Mouse (Mus musculus) midbrain, embryonic 11.5 days (tissue): ENCODE measurements around the gene Map4. TPM values are rescaled to one million over a fixed set of nuclear protein-coding genes. Genes with fewer than 3 reads are reported as not detected.

ENCODE experiments used
- ATAC-seq: fragments of 200-750 bp; cut with Nextera tagmentation; 2 replicates; pipeline ENCODE4 v1.8.0; 2017; ENCODE audit warnings: moderate TSS enrichment, moderate library complexity; ENCODE audit not compliant: low FRiP score
- DNase-seq: peaks from one replicate; pipeline ENCODE4 v3.0.0; 2015; ENCODE audit warnings: low spot score; ENCODE audit errors: missing footprints
- H3K27ac ChIP-seq: fragments of 300-500 bp; sonication (generic); 2 replicates; pipeline ENCODE4 v1.5.1; 2014; ENCODE audit warnings: low read depth, low read length
- H3K27me3 ChIP-seq: fragments of 300-500 bp; sonication (generic); 2 replicates; pipeline ENCODE4 v1.6.1; 2014; ENCODE audit warnings: mild to moderate bottlenecking, low read length, moderate library complexity, mixed read lengths; ENCODE audit not compliant: control insufficient read depth, insufficient read depth
- H3K36me3 ChIP-seq: fragments of 300-500 bp; sonication (generic); 2 replicates; pipeline ENCODE4 v1.6.1; 2014; ENCODE audit warnings: mild to moderate bottlenecking, low read length, moderate library complexity, mixed read lengths; ENCODE audit not compliant: control insufficient read depth, insufficient read depth
- H3K4me1 ChIP-seq: fragments of 300-500 bp; sonication (generic); 2 replicates; pipeline ENCODE4 v1.6.1; 2014; ENCODE audit warnings: low read length; ENCODE audit not compliant: control insufficient read depth, insufficient read depth
- H3K4me2 ChIP-seq: fragments of 300-500 bp; sonication (generic); 2 replicates; pipeline ENCODE4 v1.6.1; 2014; ENCODE audit warnings: mild to moderate bottlenecking, moderate library complexity
- H3K4me3 ChIP-seq: fragments of 300-500 bp; sonication (generic); 2 replicates; pipeline ENCODE4 v1.5.1; 2014; ENCODE audit warnings: low read depth, low read length
- H3K9ac ChIP-seq: fragments of 300-500 bp; sonication (generic); 2 replicates; pipeline ENCODE4 v1.6.1; 2014; ENCODE audit warnings: low read length
- H3K9me3 ChIP-seq: fragments of 300-500 bp; sonication (generic); 2 replicates; pipeline ENCODE4 v1.6.1; 2016; ENCODE audit warnings: low read length; ENCODE audit not compliant: control insufficient read depth
- WGBS: fragments of 180-500 bp; shearing (Covaris S2); extraction: QIAGEN DNeasy Blood & Tissue Kit; methylation state at CpG from one replicate; pipeline ENCODE4 v1.1.7; 2014; 5-methylcytosine and 5-hydroxymethylcytosine counted together
- polyA plus RNA-seq: library from polyadenylated mRNA; unstranded; fragments of >200 nt; fragmentation: Nextera tagmentation; extraction: Ambion mirVana; gene quantifications from 2 replicates; pipeline ENCODE4 v1.2.1, GENCODE M21; 2014

The Map4 gene
- polyA plus RNA-seq, 1 experiment from 2014 or later = 81.4 TPM

GRCm38 (mm10) chr9:109909926-109910325 is 21.3 kb upstream of the Map4 start:
- H3K27ac ChIP-seq = no peak overlapping the region
- no peaks in the 10 kb centered on the region for H3K9me3 ChIP-seq
- no peaks in the 10 kb centered on the region for H3K36me3 ChIP-seq
- no peak overlapping the region for H3K4me3 ChIP-seq
- no peak overlapping the region for H3K4me2 ChIP-seq
- peak; percentile 64 for DNase-seq
- H3K9ac ChIP-seq = no peak overlapping the region
- H3K27me3 ChIP-seq = no peaks in the 10 kb centered on the region
- no peak for ATAC-seq
- no peaks in the 10 kb centered on the region for H3K4me1 ChIP-seq
- 86% methylated on average over 4 of the region's 4 CpGs for WGBS

- Histone ChIP-seq H3K4me2 (no peak overlapping the region), H3K4me1 (no peaks in the 10 kb centered on the region), H3K9me3 (no peaks in the 10 kb centered on the region), H3K27ac (no peak overlapping the region), H3K36me3 (no peaks in the 10 kb centered on the region), H3K27me3 (no peaks in the 10 kb centered on the region), H3K4me3 (no peak overlapping the region), H3K9ac (no peak overlapping the region)
- WGBS = 90% methylated on average over 7 of the region's 7 CpGs
- ATAC-seq (no peak), DNase-seq (no peak)
Observed at GRCm38 (mm10) chr9:109911779-109912178, 19.5 kb upstream of the Map4 start.

GRCm38 (mm10) chr9:109914269-109914926 is 16.9 kb upstream of the Map4 start:
- ATAC-seq (no peak), DNase-seq (no peak)
- Histone ChIP-seq H3K4me2 (no peak overlapping the region), H3K36me3 (no peaks in the 10 kb centered on the region), H3K27ac (no peak overlapping the region), H3K4me3 (no peak overlapping the region), H3K9me3 (no peaks in the 10 kb centered on the region), H3K4me1 (no peaks in the 10 kb centered on the region), H3K9ac (no peak overlapping the region), H3K27me3 (no peaks in the 10 kb centered on the region)
- 71% methylated on average over 4 of the region's 4 CpGs for WGBS

DNA sequence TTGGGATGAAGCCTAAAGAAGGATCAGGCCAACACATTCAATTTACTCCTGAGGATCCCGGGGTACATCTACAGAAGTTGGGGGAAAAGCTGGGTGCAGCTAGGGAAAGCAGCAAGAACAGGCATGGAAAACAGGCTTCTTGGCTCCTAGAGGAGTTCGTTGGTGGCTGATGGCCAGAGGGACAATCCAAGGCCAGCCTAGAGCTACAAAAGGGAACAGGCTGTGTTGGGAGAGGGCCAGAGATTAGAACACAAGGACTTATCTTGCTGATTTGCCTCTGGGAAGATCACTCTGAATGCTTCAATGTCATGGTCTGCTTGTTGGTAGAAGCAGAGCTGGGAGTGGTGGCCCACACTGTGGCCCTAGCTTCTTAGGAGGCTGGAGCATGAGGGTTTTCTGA is 13.3 kb upstream of the Map4 start:
- Histone ChIP-seq H3K27ac (no peak overlapping the region), H3K9ac (no peak overlapping the region), H3K4me1 (no peaks in the 10 kb centered on the region), H3K4me2 (no peak overlapping the region), H3K27me3 (no peaks in the 10 kb centered on the region), H3K4me3 (no peak overlapping the region), H3K36me3 (no peaks in the 10 kb centered on the region), H3K9me3 (no peaks in the 10 kb centered on the region)
- 82% methylated on average over 2 of the region's 2 CpGs for WGBS
- DNase-seq (no peak), ATAC-seq (no peak)

- no peak for DNase-seq
- H3K4me2 ChIP-seq = no peak overlapping the region
- no peak overlapping the region for H3K9ac ChIP-seq
- H3K4me3 ChIP-seq = no peak overlapping the region
- H3K27me3 ChIP-seq = no peaks in the 10 kb centered on the region
- no peak for ATAC-seq
- H3K9me3 ChIP-seq = no peaks in the 10 kb centered on the region
- no peak overlapping the region for H3K27ac ChIP-seq
- no peaks in the 10 kb centered on the region for H3K36me3 ChIP-seq
- 93% methylated on average over 3 of the region's 3 CpGs for WGBS
- H3K4me1 ChIP-seq = peaks cover 8% of the 10 kb centered on the region
Observed at GRCm38 (mm10) chr9:109929131-109929530, 2.1 kb upstream of the Map4 start.

GRCm38 (mm10) chr9:109930063-109930462 is 1.2 kb upstream of the Map4 start:
- no peaks in the 10 kb centered on the region for H3K9me3 ChIP-seq
- no peaks in the 10 kb centered on the region for H3K36me3 ChIP-seq
- ATAC-seq (no peak), DNase-seq (no peak)
- no peak overlapping the region for H3K4me2 ChIP-seq
- 91% methylated on average over 5 of the region's 5 CpGs for WGBS
- no peak overlapping the region for H3K9ac ChIP-seq
- peaks cover 8% of the 10 kb centered on the region for H3K4me1 ChIP-seq
- no peaks in the 10 kb centered on the region for H3K27me3 ChIP-seq
- no peak overlapping the region for H3K4me3 ChIP-seq
- H3K27ac ChIP-seq = no peak overlapping the region

DNA sequence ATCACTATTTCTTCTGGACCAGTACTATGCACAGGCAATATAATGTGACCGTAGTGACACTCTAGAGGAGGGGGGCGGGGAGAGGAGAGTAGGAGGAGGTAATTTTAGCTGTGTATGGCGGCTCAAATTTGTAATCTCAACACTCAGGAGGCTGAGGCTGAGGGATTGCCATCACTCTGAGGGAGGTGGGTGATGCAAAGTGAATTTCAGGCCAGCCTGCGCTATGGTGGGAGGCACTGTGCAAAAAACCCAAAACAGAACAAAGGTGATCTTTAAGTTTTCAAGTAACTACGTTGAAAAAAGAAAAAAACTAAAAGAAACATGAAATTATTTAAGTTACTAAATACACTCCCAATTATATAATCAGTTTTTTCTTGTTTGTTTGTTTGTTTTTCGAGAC is 508 bp upstream of the Map4 start:
- Histone ChIP-seq H3K27me3 (no peaks in the 10 kb centered on the region), H3K36me3 (no peaks in the 10 kb centered on the region), H3K9me3 (no peaks in the 10 kb centered on the region), H3K9ac (peak overlapping the region; percentile 82; the same call in 1 of the 2 replicates), H3K27ac (peak overlapping the region; percentile 96), H3K4me1 (peaks cover 8% of the 10 kb centered on the region), H3K4me2 (peak overlapping the region; percentile 83; the same call in 1 of the 2 replicates), H3K4me3 (peak overlapping the region; percentile 78)
- WGBS = 78% methylated on average over 6 of the region's 6 CpGs
- ATAC-seq (no peak), DNase-seq (peak; percentile 86)

DNA sequence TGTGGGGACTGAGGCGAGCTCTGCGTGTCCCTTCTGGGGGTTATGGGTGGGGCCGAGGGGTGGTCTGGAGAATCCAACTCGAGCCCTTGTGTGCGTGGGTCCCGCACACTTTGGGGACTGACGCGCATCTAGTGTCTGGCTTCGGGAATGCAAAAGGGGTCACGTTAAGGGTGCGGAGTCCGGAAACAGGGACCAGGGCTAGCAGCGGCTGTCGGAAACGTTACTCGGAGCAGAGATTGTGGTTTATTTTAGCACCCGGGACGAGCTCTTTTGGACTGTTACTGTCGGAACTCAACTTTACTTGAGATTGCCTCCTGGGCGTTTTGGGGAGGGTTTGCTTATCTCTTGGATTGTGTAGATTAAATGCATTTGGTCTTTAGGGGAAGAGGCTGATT is 1.1 kb downstream of the Map4 start:
- H3K27ac ChIP-seq = peak overlapping the region; percentile 96
- no peak for ATAC-seq
- no peaks in the 10 kb centered on the region for H3K9me3 ChIP-seq
- 0% methylated on average over 20 of the region's 20 CpGs for WGBS
- H3K9ac ChIP-seq = peak overlapping the region; percentile 82
- peak overlapping the region; percentile 78 for H3K4me3 ChIP-seq
- no peaks in the 10 kb centered on the region for H3K36me3 ChIP-seq
- peaks cover 8% of the 10 kb centered on the region for H3K4me1 ChIP-seq
- no peaks in the 10 kb centered on the region for H3K27me3 ChIP-seq
- H3K4me2 ChIP-seq = peak overlapping the region; percentile 83
- peak; percentile 96 for DNase-seq

DNA sequence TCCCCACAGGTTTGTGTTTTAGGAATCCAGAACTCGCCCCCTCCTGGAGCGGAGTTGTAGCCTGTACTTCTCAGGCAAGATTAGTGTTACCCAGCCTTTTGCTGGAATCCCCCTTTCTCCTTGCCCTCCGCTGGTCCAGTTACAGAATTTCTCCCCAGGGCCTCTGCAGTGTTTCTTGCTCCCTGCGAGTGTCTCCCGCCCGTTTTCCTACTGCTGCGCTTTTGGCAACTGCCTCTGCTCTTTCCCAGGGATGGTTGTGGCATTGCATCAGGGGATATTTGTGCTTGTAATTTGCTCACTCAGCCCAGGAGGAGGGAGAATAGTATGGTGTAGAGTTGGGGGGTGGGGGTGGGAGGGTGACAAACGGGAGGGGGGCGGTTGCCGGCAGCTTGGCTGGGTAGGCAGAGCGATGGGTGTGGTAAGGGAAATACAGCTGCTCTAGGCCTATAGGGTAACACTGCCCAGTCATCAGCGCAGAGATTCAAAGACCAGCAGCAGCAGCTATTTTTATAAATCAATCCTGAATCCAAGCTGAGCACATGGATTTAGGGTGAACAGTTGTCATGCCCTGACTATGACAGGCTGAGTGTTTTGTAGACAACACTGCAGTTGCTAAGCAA is 1.6 kb downstream of the Map4 start:
- no peak for ATAC-seq
- H3K27me3 ChIP-seq = no peaks in the 10 kb centered on the region
- DNase-seq = peak; percentile 84
- H3K9ac ChIP-seq = peak overlapping the region; percentile 82
- H3K4me3 ChIP-seq = peak overlapping the region; percentile 78
- H3K27ac ChIP-seq = no peak overlapping the region
- no peaks in the 10 kb centered on the region for H3K9me3 ChIP-seq
- peaks cover 8% of the 10 kb centered on the region for H3K4me1 ChIP-seq
- 2% methylated on average over 12 of the region's 12 CpGs for WGBS
- H3K36me3 ChIP-seq = no peaks in the 10 kb centered on the region
- H3K4me2 ChIP-seq = peak overlapping the region; percentile 83
